Mouse (Mus musculus) liver, embryonic 18 days (tissue): ENCODE data around the gene Adam21. TPM values are rescaled to one million over a fixed set of nuclear protein-coding genes. Genes with fewer than 3 reads are reported as not detected.

Source experiments
- polyA plus RNA-seq: library from polyadenylated mRNA; depleted of rRNA; stranded (reverse); fragments of >200 nt; gene quantifications from 2 replicates; pipeline ENCODE4 v1.2.3, GENCODE M21; 2012; rRNA removed

Adam21 gene
- polyA plus RNA-seq = 0.02 TPM in 1 of 2 replicates, not detected in the other

GRCm38 (mm10) chr12:81568374-81568773 lies at the start of gene Adam21:
Adam21 (minus strand) TSS chr12:81568474.

DNA sequence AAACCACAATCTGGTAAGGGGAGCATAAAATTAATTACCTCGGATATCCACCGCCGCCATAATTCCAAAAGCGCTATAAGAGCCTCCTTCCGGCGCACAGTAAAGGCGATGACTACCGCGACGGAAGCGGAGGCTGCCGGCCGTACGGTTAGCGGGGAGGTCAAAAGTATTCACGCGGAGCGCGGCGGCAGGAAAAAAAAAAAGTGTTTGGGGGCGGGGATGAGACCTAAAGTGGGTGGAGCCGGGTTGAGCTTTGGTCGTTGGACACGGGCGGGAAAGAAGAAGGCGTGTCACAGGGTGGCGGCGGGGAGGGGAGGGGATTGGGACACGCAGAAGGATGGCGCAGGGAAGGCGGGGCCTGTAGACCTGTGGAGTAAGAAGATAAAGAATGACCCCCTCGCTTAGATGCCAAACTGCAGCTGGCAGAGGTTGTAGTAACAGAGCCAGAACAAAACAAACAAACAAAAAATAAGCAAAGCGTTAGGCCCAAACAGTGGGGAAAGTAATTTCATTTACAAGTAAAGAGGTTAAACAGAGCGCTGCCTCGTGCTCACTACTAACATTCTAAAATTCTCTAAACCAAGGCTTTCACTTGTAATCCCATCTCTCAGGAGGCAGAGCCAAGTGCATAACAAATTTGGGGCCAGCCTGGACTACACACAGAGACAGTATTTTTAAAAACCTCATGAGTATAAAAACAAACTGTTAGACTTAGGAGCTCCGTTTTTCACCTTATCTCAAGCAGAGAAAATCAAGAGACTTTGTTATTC lies 26.8 kb upstream of the Adam21 start, which contains the start of gene Med6:
Med6 (minus strand) TSS at position 107 of the 770 bp plus-strand sequence.

GRCm38 (mm10) chr12:81532316-81533028 lies 35.8 kb downstream of the Adam21 start, which contains the start of the genes Gm20498 and Synj2bp:
Gm20498 (minus strand) TSS chr12:81532905.
Synj2bp (minus strand) TSS chr12:81532911.

Other genes with a start within 250 kb of the Adam21 start
- 0.14 and 0.19 TPM in 2 replicates for gene Slc8a3, start 235.3 kb downstream of the Adam21 start, polyA plus RNA-seq
- 0.25 and 0.30 TPM in 2 replicates for gene Gm4787, start 189.0 kb downstream of the Adam21 start, polyA plus RNA-seq
- gene Adam4, start 146.5 kb downstream of the Adam21 start, polyA plus RNA-seq = 0.37 and 0.44 TPM in 2 replicates
- gene Cox16, start 83.3 kb downstream of the Adam21 start, polyA plus RNA-seq = 55.7 and 57.1 TPM in 2 replicates
- 3.1 and 3.8 TPM in 2 replicates for gene Gm20498, start 35.6 kb downstream of the Adam21 start, polyA plus RNA-seq
- gene Synj2bp, start 35.6 kb downstream of the Adam21 start, polyA plus RNA-seq = 11.9 and 12.3 TPM in 2 replicates
- gene Med6, start 26.5 kb upstream of the Adam21 start, polyA plus RNA-seq = 21.1 and 21.4 TPM in 2 replicates
- 0.20 and 0.22 TPM in 2 replicates for gene Ttc9, start 62.8 kb upstream of the Adam21 start, polyA plus RNA-seq
- gene Map3k9, start 212.7 kb upstream of the Adam21 start, polyA plus RNA-seq = 0.22 and 0.41 TPM in 2 replicates